Mouse (Mus musculus) embryonic facial prominence, embryonic 14.5 days (tissue): ENCODE measurements around the gene Mroh7. TPM values are rescaled to one million over a fixed set of nuclear protein-coding genes. Genes with fewer than 3 reads are reported as not detected.

ENCODE experiments used
- ATAC-seq: fragments of 200-750 bp; cut with Nextera tagmentation; 2 replicates; pipeline ENCODE4 v1.8.0; 2017; ENCODE audit warnings: low read depth, moderate number of reproducible peaks, moderate TSS enrichment
- DNase-seq: peaks from one replicate; pipeline ENCODE4 v3.0.0-alpha.2; 2015; ENCODE audit warnings: low spot score
- H3K27ac ChIP-seq: fragments of 300-500 bp; sonication (generic); replicated peaks from 2 replicates; pipeline ENCODE4 v1.5.1; 2014; ENCODE audit warnings: low read depth, mild to moderate bottlenecking, low read length, moderate library complexity
- H3K27me3 ChIP-seq: fragments of 300-500 bp; sonication (generic); replicated peaks from 2 replicates; pipeline ENCODE4 v1.6.1; 2014; ENCODE audit warnings: low read length; ENCODE audit not compliant: control insufficient read depth, insufficient read depth
- H3K36me3 ChIP-seq: fragments of 300-500 bp; sonication (generic); 2 replicates; pipeline ENCODE4 v1.6.1; 2014; ENCODE audit warnings: low read length, mixed read lengths; ENCODE audit not compliant: control insufficient read depth, insufficient read depth
- H3K4me1 ChIP-seq: fragments of 300-500 bp; sonication (generic); 2 replicates; pipeline ENCODE4 v1.6.1; 2014; ENCODE audit warnings: antibody characterized with exemption, low read length; ENCODE audit not compliant: control insufficient read depth, insufficient read depth
- H3K4me2 ChIP-seq: fragments of 300-500 bp; sonication (generic); 2 replicates; pipeline ENCODE4 v1.6.1; 2014; ENCODE audit warnings: low read depth, mild to moderate bottlenecking, low read length, moderate library complexity, mixed read lengths
- H3K4me3 ChIP-seq: fragments of 300-500 bp; sonication (generic); 2 replicates; pipeline ENCODE4 v1.5.1; 2014; ENCODE audit warnings: low read depth, mild to moderate bottlenecking, low read length
- H3K9ac ChIP-seq: fragments of 300-500 bp; sonication (generic); 2 replicates; pipeline ENCODE4 v1.6.1; 2014; ENCODE audit warnings: low read depth, mild to moderate bottlenecking, low read length, moderate library complexity, mixed read lengths
- H3K9me3 ChIP-seq: fragments of 300-500 bp; sonication (generic); 2 replicates; pipeline ENCODE4 v1.6.1; 2016; ENCODE audit warnings: low read length; ENCODE audit not compliant: control insufficient read depth
- WGBS: fragments of 180-500 bp; shearing (Covaris S2); extraction: QIAGEN DNeasy Blood & Tissue Kit; methylation state at CpG from one replicate; pipeline ENCODE4 v1.1.7; 2014; 5-methylcytosine and 5-hydroxymethylcytosine counted together
- polyA plus RNA-seq: library from polyadenylated mRNA; unstranded; fragments of >200 nt; fragmentation: Nextera tagmentation; extraction: Ambion mirVana; gene quantifications from 2 replicates; pipeline ENCODE4 v1.2.1, GENCODE M21; 2014

The Mroh7 gene
- polyA plus RNA-seq, 1 experiment from 2014 or later, result 0.24 TPM

GRCm38 (mm10) chr4:106655681-106656080 is 75.0 kb downstream of the Mroh7 start:
- Histone ChIP-seq H3K27me3 (no peaks in the 10 kb centered on the region), H3K27ac (no peak overlapping the region), H3K9ac (no peak overlapping the region), H3K4me3 (no peak overlapping the region), H3K9me3 (no peaks in the 10 kb centered on the region), H3K36me3 (peaks cover 46% of the 10 kb centered on the region), H3K4me2 (no peak overlapping the region), H3K4me1 (peaks cover 8% of the 10 kb centered on the region; the same call in 1 of the 2 replicates)
- WGBS, result 88% methylated on average over 10 of the region's 10 CpGs
- ATAC-seq (no peak), DNase-seq (no peak)

- no peak overlapping the region for H3K4me2 ChIP-seq
- no peak for ATAC-seq
- WGBS, result 91% methylated on average over 15 of the region's 15 CpGs
Observed at GRCm38 (mm10) chr4:106653051-106653450, 77.7 kb downstream of the Mroh7 start.

DNA sequence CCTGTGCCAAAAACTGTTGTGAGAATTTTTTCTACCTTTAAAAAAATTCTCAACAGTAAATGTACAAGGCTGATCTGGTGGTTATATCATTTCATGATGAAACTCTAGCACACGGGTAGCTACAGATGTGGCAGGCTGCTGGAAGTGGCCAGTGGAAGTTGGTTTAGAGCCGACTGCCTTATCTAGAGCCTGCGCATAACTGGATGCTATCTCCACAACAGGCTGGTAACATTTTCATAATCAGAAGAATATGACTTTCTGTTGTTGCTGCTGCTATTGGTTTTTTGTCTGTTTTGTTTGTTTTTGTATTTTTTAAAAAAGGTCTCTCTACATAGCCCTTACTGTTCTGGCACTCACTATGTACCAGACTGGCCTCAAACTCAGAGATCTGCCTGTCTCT is 78.2 kb downstream of the Mroh7 start:
- H3K4me3 ChIP-seq, result no peak overlapping the region
- H3K4me1 ChIP-seq, result peaks cover 8% of the 10 kb centered on the region; the same call in 1 of the 2 replicates
- no peak overlapping the region for H3K27ac ChIP-seq
- DNase-seq, result no peak
- no peaks in the 10 kb centered on the region for H3K9me3 ChIP-seq
- H3K36me3 ChIP-seq, result peaks cover 28% of the 10 kb centered on the region
- H3K27me3 ChIP-seq, result no peaks in the 10 kb centered on the region
- 90% methylated on average over 3 of the region's 3 CpGs for WGBS
- no peak overlapping the region for H3K4me2 ChIP-seq
- H3K9ac ChIP-seq, result no peak overlapping the region
- ATAC-seq, result no peak

More at GRCm38 (mm10) chr4:106653051-106653450, 77.7 kb downstream of the Mroh7 start:
- no peaks in the 10 kb centered on the region for H3K27me3 ChIP-seq
- H3K27ac ChIP-seq, result no peak overlapping the region
- peaks cover 29% of the 10 kb centered on the region for H3K36me3 ChIP-seq
- DNase-seq, result no peak
- H3K9ac ChIP-seq, result no peak overlapping the region
- peaks cover 8% of the 10 kb centered on the region; the same call in 1 of the 2 replicates for H3K4me1 ChIP-seq
- H3K4me3 ChIP-seq, result no peak overlapping the region
- H3K9me3 ChIP-seq, result no peaks in the 10 kb centered on the region

GRCm38 (mm10) chr4:106650833-106651527 is 79.7 kb downstream of the Mroh7 start, which contains the start of gene Pars2:
TSS of gene Pars2 (plus strand) at chr4:106651069.
- peak within 1 kb of the TSS; percentile 94 for H3K4me2 ChIP-seq
- WGBS, result 1% methylated on average over 40 of the region's 40 CpGs
- no peaks in the 10 kb centered on the region for H3K9me3 ChIP-seq
- H3K27me3 ChIP-seq, result no peaks in the 10 kb centered on the region
- peak; percentile 99 for ATAC-seq
- H3K9ac ChIP-seq, result peak within 1 kb of the TSS; percentile 81
- H3K36me3 ChIP-seq, result peaks cover 19% of the 10 kb centered on the region
- H3K4me3 ChIP-seq, result peak within 1 kb of the TSS; percentile 73
- peak; percentile 99 for DNase-seq
- H3K4me1 ChIP-seq, result peaks cover 8% of the 10 kb centered on the region; the same call in 1 of the 2 replicates
- peak within 1 kb of the TSS; percentile 74 for H3K27ac ChIP-seq

DNA sequence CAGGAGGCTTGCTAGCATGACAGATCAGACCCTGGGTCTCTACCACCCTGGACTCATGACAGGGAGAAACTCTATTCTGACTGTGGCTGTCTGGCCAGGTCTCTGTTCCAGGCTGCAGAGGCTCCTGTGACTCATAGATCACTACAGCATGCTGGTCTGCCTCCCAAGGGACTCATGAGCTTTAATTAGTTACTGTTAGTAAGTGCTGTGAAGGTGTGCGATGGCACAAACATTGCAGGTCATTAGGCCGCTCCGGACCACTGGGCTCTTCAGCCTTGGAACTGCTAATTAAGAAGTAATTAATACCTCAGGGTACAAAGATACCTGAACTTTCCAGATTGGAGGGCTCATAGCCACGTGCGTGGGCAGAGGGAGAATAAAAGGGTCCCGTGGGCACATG is 83.6 kb downstream of the Mroh7 start:
- ATAC-seq (no peak), DNase-seq (peak; percentile 25)
- no peak overlapping the region for H3K27ac ChIP-seq
- H3K9me3 ChIP-seq, result no peaks in the 10 kb centered on the region
- no peak overlapping the region for H3K4me2 ChIP-seq
- no peaks in the 10 kb centered on the region for H3K27me3 ChIP-seq
- H3K9ac ChIP-seq, result no peak overlapping the region
- no peak overlapping the region for H3K4me3 ChIP-seq
- WGBS, result 74% methylated on average over 6 of the region's 6 CpGs
- peaks cover 19% of the 10 kb centered on the region for H3K4me1 ChIP-seq
- H3K36me3 ChIP-seq, result no peaks in the 10 kb centered on the region

GRCm38 (mm10) chr4:106645797-106646196 is 84.9 kb downstream of the Mroh7 start:
- 78% methylated on average over 5 of the region's 5 CpGs for WGBS
- Histone ChIP-seq H3K4me1 (peaks cover 11% of the 10 kb centered on the region), H3K9ac (no peak overlapping the region), H3K4me3 (no peak overlapping the region), H3K9me3 (no peaks in the 10 kb centered on the region), H3K36me3 (no peaks in the 10 kb centered on the region), H3K4me2 (no peak overlapping the region), H3K27ac (no peak overlapping the region), H3K27me3 (no peaks in the 10 kb centered on the region)
- ATAC-seq, result no peak
- no peak for DNase-seq

- no peak for DNase-seq
- no peaks in the 10 kb centered on the region for H3K36me3 ChIP-seq
- no peak overlapping the region for H3K4me2 ChIP-seq
- H3K4me1 ChIP-seq, result peaks cover 11% of the 10 kb centered on the region
- no peaks in the 10 kb centered on the region for H3K9me3 ChIP-seq
- no peak overlapping the region for H3K9ac ChIP-seq
- H3K27me3 ChIP-seq, result no peaks in the 10 kb centered on the region
- no peak overlapping the region for H3K4me3 ChIP-seq
- ATAC-seq, result no peak
- H3K27ac ChIP-seq, result no peak overlapping the region
- WGBS, result 56% methylated on average over 6 of the region's 6 CpGs
Observed at GRCm38 (mm10) chr4:106644218-106644610, 86.5 kb downstream of the Mroh7 start.

DNA sequence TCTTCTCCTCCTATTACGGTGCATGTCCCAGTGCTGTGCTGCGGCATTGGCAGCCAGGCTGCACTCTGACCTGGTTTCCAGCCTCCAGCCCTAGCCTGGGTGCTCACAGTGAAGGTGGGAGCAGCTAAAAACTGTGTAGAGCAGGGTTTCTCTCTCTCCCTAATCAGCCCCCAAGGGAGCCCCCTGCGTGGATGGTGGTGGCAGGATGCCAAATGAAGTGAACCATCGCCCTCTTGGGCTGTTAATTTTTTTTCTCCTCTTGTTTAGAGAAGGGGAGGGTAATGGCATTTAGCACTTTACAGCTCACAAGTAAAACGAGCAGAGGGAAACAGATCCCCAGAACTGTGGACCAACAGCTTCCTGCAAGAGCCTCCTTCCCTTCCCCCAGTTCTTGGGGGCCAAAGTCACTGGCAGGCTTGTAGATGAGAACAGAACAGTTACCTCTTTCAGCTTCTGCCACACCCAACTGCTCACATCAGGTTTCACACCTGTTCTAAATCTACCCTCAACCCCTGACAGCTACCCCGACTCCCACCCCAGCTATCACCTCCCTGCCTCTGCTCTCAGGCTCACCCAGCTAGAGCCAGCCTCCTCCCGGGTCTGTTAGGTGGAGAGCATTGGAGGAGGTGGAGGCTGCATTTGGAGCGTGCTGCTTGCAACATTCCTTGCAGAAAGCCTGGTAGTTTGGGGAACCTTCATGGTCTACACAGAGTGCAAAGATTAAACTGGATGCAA is 87.1 kb downstream of the Mroh7 start:
- peak; percentile 23 for DNase-seq
- 26% methylated on average over 8 of the region's 8 CpGs for WGBS
- peak; percentile 47; the same call in 1 of the 2 replicates for ATAC-seq

More for the DNA sequence above, 87.1 kb downstream of the Mroh7 start:
- no peak overlapping the region for H3K9ac ChIP-seq
- H3K27ac ChIP-seq, result no peak overlapping the region
- H3K27me3 ChIP-seq, result no peaks in the 10 kb centered on the region
- H3K9me3 ChIP-seq, result no peaks in the 10 kb centered on the region
- no peak overlapping the region for H3K4me2 ChIP-seq
- no peak overlapping the region for H3K4me3 ChIP-seq
- no peaks in the 10 kb centered on the region for H3K36me3 ChIP-seq
- peaks cover 11% of the 10 kb centered on the region for H3K4me1 ChIP-seq
